Mouse (Mus musculus): ENCODE measurements around the gene Gm6482.
"Not testable (repeated sequence)": the region's sequence is repeated elsewhere in the genome, so short reads cannot be mapped to it uniquely, and the experiment has no call there.

The Gm6482 gene

DNA sequence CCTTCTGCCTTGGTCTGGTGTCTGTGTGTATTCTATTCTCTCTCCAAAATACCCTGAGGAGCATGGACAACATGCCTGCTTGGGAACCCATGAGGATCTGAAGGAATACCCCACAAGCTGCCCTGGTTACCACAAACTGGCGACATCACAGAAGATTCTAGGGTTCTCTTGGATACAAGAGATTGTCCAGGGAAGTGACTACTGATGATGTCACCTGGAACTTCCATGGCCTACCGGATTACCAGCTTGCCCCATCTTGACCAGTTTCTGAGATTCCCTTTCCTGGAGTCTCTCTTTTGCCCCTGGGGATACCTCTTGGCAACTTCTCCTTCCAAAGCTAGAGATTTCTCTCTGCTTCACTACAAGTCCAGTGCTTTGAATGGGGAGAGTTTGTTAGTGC is at the start of gene Gm6482:
Gm6482 (minus strand) TSS at position 101 of the 400 bp plus-strand sequence.
- DNase-seq: not testable (repeated sequence)

DNA sequence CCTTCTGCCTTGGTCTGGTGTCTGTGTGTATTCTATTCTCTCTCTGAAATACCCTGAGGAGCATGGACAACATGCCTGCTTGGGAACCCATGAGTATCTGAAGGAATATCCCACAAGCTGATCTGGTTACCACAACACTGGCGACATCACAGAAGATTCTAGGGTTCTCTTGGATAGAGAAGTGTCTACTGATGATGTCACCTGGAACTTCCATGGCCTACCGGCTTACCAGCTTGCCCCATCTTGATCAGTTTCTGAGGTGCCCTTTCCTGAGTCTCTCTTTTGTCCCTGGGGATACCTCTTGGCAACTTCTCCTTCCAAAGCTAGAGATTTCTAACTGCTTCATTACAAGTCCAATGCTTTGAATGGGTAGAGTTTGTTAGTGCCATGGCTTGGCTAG is 45.3 kb upstream of the Gm6482 start, which contains the start of gene Gm7954:
Gm7954 (minus strand) TSS at position 101 of the 400 bp plus-strand sequence.
- DNase-seq: not testable (repeated sequence)

DNA sequence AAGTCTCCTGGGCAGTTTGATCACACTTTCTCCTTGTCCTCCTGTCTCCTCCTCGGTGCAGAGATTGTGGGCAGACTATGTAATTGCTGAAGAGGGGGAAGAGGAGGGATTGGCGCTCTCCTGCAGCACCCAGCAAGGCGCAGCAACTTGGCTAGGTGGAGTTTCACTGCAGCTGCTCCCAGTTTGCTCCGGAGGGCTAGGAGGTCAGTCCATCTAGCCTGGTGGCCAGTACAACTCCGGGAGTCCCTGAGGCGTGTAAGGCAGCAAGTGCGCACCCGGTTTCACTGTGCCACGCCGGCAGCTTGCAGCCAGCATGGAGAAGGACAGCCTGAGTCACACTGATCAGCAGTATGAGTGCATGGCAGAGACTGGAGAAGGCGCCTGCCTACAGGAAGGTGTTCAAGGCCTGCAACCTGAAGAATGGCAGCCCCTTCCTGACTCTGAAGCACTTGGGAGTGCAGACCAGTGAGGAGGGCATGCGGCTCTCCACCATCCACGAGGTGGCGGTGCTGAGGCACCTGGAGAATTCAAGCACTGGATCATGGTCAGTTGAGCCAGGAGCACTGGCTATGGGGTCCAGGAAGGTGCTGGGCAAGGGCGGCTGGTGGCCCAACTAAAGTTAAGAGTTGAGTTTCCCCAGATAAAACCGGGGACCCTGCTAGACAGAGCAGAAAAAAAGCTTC is 17.5 kb upstream of the Gm6482 start:
- not testable (repeated sequence) for DNase-seq

DNA sequence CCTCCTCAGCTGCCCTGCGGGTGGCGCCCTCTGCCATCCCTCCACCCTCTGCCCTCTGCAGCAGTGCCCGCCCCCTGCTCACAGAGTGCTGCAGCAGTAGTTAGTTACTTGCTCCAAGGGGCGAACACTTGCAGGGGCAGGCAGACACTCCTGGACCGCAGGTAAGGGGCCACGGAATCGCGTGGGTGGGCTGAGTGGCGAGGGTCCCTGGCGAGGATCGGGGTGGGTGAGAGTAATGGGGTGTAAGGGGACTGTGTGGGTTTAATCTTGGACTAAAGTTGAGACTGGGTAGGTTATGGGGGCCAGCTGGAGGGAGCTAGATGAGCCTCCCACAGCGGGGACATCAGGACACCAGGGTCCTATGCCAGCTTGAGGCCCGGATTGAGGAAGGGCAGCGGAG is 16.6 kb upstream of the Gm6482 start:
- not testable (repeated sequence) for DNase-seq

DNA sequence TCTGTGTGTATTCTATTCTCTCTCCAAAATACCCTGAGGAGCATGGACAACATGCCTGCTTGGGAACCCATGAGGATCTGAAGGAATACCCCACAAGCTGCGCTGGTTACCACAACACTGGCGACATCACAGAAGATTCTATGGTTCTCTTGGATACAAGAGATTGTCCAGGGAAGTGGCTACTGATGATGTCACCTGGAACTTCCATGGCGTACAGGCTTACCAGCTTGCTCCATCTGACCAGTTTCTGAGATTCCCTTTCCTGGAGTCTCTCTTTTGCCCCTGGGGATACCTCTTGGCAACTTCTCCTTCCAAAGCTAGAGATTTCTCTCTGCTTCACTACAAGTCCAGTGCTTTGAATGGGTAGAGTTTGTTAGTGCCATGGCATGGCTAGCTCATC is 21.8 kb downstream of the Gm6482 start, which contains the start of gene Gm7945:
Gm7945 (minus strand) TSS at position 101 of the 400 bp plus-strand sequence.
- not testable (repeated sequence) for DNase-seq
